Mouse (Mus musculus) kidney, adult 8-10 months (tissue): ENCODE measurements around the gene Sdcbp2.

ENCODE experiments used
- DNase-seq, 2 experiments: peaks; one replicate each; pipeline ENCODE4 v3.0.0; 2022

The Sdcbp2 gene

DNA sequence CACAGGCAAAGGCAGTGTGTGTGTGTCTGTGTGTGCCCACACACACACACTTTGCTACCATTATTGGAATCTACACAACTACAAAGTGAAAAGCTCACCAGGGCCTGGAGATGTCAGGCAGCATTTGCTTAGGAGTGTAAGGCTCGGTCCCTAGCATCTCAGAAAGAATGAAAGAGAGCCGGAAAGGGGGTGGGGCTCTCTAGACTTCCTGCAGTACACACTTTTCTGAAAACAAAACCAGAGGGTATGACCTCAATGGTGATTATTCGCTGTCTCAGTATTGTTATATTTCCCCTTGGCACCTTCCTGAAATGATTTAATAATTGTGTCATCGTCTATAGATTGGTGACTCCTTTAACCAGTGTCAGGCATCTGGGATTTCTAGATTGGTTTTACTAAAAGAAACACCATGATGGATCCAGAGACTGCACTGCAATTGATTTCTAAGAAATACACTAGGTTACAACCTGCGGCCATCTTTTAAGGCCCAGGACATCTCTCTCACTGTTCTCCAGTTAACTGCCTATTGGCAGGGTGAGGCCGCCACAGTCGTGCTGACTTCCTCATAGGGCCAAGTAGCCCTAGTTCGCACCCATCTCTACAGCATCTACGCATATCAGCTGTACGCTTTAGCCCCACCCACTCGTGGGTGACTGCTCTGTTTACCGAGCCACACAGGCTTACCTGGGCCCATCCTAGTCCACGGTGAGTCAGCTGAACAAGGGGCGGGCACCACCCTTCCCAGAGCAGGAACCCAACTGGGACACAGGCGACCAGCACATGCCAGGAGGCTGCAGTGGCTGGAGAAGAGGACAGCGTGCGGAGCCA lies at the start of gene Sdcbp2:
Gene Sdcbp2 (plus strand): TSS at position 750 of the 828 bp plus-strand sequence.
- no peak for DNase-seq

DNA sequence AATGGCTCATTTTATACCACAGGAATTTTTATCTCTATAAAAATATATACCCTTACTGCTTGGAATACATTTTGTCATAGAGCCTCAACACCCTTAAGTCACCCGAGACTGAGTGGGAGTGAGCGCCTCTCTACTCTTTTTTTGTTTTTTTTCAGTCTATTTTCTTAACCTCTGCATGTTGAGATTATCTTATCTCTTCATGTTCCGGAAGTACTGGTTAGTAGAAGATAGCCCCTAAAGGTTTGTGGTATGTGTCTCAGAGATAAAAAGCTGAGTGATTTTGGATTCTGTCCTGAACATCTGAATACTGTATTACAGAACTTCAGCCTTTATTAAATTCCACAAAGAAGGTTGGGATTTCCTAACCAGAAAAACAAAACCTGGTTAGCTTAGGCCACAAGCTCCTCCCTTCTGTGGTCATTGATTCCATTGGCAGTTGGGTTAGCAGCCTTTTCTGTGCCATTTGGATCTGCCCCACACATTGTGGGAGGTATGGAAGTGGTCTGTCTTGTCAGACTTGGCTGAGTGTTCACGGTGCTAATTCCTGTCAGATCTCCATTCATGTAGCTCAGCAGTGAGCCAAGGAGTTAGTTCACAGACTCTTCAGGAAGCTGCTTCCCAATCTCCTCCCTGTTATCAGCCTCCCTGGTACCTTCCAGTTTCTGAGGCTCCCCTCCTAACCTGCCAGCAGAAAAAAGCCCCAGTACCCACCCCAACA lies 47.9 kb upstream of the Sdcbp2 start:
- no peak for DNase-seq

DNA sequence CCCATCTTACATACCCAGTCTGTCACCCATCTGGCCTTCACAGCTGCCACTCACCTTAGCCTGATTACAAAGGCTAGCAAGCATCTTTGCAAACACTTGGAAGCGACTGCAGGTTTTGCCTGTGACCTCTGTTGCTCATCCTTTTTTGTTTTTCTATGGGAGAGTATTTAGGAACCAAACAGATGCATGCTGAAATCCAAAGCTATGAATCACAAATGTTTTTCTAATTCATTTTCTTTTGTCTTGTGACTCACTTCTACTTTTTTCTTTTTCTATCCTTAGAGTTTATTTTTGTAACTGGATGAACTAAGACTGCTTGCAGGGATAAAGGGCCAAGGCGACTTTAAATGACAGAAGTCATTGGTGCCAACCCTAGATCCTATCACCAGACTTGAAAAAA lies 46.9 kb upstream of the Sdcbp2 start:
- no peak for DNase-seq

DNA sequence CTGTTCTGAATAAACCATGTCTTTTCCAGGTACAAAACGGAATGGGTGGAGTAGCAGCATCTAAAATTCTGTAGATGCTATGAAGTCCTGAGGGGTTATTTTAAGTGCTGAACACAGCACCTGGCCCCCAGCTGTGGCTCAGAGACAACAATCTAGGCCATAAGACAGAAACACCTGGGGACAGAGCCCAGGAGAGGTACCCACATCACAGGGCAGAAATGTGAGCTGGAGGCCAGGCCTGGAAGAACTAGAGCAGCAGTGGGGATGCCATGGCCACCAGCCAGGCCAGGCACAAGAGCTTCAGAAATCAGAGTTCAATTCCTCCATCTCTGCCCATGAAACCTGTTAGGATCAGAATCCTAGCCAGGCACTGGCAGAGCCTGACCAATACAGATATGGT lies 44.4 kb upstream of the Sdcbp2 start:
- no peak for DNase-seq

DNA sequence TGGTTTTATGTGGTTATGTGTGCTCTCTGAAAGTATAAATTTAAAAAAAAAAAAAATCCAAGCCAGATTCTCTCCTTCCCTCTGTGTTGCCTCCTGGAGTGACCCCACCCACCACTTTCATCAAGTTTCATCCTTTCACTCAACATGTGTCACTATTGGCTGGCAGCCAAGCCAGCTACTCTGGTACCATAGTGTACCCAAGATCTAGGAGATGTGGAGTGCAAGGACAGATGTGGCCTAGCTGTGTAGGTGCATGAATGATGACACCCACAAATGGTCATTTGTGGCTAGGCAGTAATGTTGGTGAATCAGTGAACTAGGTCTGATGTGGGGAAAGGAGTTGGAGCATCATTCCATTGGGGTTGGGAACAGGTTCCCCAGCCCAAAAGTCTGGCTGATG lies 43.3 kb upstream of the Sdcbp2 start:
- DNase-seq = no peak

DNA sequence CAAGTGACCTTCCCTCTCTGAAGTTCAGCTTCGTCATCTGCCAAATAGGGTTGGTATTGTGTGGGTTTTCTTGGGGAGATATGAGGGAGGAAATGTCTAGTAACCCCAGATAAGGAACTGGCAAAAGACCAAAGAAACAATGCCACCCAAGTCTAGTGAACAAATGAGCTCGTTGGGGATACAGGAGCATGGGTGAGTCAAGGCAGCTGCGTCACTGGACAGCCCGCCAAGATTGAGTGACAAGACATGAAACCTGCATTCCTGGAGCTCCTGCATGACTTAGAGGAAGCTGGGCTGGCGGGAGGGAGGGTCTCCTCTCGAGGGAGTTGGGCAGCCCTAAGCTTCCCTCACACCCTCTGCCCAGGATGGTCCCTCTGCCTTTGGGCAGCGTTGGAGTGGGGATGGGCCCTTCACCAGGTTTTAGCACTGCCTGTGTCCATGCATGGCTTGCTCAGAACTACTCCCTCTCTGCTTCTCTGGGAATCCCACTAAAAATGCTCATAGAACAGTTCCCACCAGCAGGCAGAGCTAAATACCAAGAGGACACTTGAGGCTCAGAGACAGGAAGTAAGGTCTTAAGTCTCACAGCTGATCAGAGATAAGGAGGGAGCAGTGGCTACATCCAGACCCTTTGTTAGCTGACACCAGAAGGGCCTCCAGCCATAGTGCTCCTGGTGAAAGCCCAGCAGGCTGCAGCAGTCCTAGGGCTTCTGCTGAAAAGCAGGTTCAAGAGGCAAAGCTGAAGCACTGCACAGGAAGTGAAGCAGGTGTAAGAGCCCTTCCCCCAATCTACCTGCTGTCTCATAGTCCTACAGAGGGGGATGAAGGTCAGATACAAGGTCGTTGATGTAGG lies 41.8 kb upstream of the Sdcbp2 start:
- no peak for DNase-seq

DNA sequence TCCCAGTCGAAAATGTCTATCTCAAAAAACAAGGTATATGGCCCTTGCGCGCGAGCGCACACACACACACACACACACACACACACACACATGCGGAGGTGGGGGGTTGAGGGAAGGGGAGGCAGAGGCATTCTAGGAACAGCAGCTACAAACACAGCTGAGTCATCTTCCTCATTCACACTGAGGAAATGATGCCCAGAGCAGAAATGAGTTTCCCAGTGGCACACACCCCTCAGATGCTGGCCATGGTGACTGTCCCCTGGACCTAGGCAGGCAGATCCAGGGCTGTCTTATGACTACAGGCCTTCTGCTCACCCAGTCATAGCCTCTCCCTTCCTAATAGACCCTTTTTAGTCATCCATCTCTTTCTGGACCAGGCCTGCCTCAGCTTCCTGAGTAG lies 38.8 kb upstream of the Sdcbp2 start:
- DNase-seq = no peak

DNA sequence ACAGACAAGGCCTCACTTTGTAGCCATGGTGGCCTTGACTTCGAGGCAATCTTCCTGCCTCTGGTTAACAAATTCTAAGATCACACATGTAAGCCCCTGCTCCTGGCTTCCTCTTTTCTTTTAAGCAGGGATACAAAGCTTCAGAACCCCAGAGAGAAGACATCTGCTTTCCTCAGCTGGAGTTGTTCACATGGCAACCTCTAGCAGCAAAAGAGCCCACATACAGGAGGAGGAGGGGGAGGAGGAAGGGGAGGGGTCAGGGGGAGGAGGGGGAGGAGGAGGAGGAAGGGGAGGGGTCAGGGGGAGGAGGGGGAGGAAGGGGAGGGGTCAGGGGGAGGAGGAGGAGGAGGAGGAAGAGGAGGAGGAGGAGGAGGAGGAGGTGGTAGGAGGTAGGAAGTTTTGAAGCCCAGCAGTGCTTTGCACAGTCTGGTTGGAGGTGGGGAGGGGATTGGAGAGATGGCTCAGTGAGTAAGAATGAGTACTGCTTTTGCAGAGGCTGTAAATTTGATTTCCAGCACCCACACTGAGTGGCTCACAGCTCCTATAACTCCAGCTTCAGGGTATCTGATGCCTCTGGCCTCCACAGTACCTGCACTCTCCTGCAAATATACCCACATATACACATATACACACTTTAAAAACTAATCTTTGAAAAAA lies 36.3 kb upstream of the Sdcbp2 start:
- DNase-seq = no peak

DNA sequence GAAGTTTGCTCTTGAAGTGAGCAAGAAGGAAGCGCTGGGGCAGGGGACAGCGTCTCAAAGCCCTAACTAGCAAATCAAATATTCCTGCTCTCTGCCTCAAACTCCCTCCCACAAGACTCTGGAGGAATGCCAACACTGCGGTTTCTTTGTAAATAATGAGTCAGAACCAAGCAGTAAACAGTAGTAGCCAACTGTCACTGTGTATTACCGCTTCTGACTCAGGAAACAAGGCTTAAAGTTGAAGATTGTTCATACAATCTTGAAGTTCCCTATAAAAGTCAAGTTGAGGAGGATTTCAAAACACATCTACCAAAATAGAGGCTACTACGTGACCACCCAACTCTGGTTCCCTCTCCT lies 35.8 kb upstream of the Sdcbp2 start:
- DNase-seq = peak in 1 of 2 experiments; percentile 38

DNA sequence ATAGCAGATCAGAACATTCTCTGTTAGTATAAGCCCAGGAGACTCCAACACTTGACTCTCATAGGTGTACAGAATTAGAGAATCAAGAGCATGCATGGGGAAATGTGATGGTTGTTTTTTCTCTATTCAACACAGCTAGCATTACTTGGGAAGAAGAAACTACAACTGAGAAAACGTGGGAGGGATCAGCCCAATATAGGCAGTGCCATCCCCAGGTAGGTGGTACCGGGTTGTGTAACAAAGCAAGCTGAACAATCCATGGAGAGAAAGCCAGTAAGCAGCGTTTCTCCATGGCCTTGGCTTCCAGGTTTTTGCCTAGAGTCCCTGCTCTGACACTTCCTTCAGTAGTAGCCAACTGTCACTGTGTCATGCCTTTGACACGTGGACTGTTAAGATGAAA lies 33.8 kb upstream of the Sdcbp2 start:
- no peak for DNase-seq

DNA sequence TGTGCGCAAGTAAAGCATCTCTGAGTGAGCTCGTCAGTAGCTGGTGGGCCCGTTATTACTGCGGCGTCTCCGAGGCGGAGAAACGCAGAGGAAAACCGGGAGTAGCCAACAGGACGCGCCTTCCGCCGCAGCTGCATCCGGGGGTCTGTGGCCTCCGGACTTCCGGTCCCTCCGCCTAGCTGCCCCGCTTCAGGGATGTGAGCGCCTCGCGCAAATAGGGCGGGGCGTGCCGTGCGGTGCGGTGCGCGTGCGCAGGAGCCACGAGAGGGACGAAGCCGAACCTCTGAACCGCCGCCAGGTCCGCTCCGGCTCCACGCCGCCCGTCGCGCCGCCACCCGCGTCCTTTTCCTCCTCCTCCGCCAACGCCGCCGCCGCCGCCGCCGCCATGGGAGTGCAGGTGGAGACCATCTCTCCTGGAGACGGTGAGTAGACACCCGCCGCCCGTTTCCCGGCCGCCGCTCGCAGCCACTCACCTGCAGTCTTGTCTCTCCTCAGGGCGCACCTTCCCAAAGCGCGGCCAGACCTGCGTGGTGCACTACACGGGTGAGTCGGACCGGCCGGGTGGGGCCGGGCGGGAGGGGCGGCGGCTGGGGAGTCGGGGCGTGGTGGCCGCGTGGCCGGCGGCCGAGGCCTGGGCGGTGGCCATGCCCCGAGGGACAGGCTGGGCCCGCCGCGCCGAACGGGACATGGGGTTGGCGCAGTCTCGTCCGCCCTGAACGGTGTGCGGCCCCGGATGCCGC lies 29.9 kb upstream of the Sdcbp2 start, which contains the start of gene Fkbp1a:
Gene Fkbp1a (plus strand): TSS at position 161 of the 740 bp plus-strand sequence.
- peak; percentile 97 for DNase-seq

DNA sequence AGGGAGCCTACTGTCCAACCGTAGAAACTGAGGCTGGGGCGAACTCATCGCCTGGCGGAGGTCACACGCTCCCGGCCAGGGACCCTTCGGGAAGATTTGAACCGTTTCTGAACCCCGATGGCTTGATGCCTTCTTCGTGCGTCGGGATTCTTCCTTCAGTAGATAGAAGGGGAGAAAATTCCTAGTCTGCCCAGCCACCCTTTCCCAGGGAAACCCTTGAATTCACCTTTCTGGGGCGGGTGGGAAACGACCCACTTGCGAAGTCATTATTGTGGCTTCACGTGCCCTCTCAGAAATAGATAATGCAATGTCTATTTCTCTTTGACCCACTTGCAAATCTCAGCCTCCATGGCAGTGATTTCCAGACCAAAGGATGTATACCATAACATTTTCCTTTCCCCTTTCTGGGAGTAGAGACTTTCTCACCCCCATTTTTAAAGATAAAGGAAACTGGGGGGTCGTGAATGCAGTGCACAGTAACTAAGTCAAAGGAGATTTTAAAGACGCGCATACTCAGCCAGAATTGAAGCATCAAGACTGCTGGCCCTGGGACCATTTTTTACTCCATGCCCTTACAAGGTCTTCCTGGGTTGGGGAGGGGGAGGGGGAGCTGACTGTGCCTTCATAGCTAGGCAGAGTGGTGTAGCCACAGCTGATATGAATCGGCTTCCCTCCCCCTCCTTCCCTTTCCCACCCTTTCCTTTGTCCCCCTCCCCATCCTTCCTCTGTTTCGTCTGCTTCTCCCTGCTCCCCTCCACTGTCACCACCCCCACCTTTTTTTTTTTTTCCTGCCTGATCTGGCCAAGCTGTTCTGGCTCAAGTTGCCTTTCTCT lies 29.1 kb upstream of the Sdcbp2 start:
- DNase-seq = peak; percentile 40 to 50

DNA sequence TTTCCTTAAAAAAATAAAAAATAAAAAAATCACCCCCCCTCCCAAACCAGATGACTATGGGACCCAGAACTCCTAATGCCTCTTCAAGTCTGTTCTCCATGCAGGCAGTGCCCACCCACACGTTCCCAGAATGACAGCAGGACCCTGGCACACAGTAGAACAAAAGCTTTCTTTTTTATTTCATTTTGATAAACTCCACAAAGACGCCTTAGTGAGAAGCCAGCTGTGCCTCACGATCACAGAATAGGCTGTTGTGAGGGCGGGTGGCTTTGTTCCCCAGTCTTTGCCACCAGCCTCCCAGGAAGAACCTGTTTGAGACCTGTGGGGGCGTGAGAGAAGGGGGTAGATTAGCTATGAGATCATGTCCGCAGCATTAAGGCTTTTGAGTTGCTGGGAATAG lies 27.7 kb upstream of the Sdcbp2 start:
- no peak for DNase-seq

DNA sequence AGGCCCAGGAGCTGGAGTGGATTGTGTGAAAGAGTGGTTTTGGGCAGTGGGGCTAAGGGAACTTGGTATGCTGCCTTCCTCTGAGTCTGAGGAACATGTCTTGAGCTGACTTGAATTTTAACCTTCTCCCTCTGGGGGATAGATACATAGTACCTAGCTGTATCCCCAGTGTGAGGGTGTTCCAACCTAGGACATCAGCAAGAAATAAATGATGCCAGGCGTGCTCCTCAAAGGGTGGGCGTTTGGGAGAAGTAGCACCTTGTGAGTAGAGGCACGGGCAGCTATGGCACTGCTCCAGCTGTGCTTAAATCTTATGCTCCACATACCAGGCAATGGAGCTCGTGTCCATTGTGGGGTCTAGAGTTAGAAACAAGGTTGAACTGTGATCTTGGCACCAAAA lies 25.9 kb upstream of the Sdcbp2 start:
- DNase-seq = no peak

DNA sequence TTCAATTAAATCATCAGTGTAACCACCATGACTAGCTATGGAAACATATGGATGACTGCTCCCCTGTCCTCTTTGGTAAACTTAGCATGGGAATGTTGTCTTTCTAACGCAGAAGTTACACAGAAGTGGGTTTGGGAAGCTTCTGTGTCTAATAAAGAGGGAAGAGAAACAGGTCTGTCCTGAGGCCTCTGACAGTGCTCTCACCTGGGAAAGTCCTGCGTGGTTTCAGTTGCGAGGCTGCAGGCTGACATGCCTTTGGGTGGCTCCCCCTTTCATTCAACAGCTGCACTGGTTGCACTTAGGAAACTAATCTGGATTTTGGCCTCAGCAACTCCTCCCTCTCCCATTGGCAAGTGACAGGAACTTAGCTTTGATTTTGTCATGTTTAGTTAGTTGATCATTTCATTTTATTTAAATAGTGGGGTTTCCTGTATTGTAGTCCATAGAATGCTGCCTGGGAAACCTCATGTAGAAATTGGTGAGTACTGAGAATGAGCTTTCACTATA lies 22.8 kb upstream of the Sdcbp2 start:
- DNase-seq = no peak

DNA sequence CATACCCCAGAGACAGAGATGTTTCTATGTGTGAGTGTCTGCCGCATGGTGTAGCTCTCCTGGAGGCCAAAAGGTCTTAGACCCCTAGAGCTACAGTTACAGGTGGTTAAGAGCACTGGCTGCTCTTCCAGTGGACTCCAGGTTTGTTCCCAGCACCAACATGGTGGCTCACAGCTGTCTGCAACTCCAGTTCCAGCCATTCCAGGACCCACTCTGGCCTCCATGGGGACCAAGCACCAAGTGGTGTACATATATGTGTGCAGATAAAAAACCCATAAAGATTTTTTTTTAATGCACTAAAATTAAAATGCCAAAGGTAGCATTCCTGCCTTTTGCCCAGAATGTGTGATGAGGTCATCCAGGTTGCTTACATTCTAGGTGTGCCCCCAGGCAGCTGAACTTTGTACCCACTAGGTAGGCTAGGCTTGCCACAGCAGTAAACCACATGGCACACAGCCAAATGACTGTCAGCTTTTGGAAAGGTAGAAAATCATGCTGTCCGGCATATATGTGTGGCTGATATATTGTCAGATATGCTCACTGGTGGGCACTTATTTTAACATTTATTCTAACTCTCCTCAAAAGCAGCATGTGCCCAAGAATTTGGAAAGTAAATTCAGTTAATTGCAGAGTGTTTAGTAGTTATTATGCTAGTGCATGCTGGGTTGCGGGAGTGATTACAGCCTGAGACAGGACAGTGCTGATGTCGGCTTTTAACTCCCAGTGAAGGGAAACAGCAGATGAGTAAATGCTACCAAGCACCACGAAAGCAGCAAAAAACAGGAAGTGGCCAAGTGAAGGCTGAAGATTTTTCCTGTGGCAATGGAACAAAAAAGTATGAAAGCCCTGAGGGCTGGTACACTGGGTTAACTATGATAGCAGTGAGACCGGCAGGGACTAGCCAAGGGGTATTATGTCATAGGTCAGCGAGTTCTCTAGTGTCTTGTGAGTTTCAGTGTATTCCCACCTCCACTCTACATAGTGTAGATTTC lies 9.2 kb upstream of the Sdcbp2 start:
- DNase-seq = peak; percentile 63 to 69

DNA sequence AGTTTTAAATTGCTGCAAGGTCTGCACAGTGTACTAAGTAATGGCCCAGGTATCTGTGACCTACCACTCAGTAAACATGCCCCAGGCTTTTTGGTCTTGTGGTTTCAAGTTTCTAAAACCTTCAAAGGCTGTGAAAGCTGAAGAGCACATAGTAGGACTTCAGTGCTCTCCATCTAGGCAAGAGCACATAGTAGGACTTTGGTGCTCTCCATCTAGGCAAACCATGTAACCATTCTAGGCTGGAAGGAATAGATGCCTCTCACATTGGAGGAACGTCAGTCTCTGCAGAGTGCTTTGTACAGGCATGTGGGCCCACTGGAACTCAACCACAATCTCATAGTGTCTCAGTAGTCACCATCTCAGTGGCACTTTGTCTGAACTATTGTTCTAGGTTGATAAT lies 8.4 kb upstream of the Sdcbp2 start:
- DNase-seq = no peak

DNA sequence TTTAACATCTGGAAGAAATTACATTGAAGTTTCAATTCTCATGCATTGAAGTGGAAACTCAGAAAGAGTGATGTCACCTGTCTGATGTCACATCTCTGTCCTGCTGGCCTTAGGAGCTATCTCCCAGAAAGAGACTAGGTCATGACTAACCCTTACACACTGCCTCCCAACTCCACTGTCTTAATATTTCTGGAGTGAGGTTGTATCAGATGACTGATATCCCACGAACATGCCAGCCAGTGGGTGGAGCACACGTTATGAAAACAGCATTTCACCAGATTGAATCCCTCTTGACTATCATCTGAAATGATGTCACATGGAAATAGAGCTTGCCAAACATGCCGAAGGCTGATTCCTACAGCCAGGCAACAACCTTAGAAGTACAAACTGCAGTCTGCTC lies 7.4 kb upstream of the Sdcbp2 start:
- no peak for DNase-seq

DNA sequence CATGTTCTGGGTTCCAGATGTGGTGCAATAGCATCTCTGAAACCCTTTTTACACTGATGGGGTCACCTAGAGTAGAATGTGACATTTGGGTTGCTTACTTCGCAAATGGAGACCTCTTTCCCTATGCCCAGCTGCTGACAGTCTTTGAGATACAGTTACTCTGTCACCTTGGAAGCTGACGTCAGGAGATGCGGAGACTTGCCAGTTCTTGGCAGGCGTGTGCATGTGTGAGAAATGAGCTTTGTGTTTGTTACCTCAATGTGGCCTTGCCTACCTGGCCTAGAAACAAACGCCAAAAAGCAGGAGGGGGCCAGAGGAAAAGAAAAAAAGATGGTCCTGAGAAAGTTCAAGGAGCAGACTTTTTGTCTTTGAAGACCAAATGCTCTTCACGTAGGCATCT lies 5.6 kb upstream of the Sdcbp2 start:
- no peak for DNase-seq

DNA sequence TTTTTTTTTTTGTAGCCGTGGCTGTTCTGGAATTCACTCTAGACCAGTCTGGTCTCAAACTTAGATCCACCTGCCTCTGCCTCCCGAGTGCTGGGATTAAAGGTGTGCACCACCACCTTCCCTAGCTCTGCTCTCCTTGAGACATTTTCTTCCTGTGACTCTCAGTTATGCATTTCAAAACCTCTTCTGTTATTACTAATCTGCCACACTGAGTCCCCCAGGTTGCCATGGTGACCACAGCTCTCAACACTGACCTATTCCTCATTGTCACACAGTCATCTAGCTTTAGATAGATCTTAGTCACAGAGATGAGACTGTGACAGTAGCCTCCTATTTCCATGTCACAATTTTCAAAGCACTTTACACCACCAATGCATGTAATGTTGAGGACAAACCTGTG lies 3.0 kb upstream of the Sdcbp2 start:
- DNase-seq = no peak
